Mouse (Mus musculus): ENCODE data around the gene Knstrn. TPM values are rescaled to one million over a fixed set of nuclear protein-coding genes. Genes with fewer than 3 reads are reported as not detected.

The Knstrn gene
- total RNA-seq, 2 experiments from 2014 or later: 1.2 to 1.6 TPM

DNA sequence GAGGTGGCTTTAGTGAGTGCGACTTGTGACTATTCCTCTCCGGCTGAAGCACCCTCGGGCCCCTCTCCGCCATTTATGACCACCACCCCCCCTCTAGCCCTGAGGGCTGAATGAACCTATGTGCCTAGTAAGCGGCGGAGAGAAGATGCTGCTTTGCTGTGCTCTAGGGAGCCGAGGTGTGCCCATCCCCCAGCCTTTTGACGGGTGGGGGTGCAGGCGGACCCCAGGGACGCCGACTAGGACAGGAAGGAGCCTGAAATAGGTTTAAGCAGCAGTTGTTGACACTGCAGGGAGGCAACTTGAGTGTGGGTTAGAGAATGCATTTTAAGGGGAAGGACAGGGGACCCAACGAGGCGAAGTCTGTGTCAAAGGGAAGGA, 83.1 kb downstream of the Knstrn start:
- intact Hi-C loops (cut with DNase I): loop anchor here (5.0 kb wide), 1 partner anchor 150 kb away; the partner anchor contains the start of gene Inafm2
- no peak for DNase-seq (ENCODE audit: low spot score in 2 of 2)

DNA sequence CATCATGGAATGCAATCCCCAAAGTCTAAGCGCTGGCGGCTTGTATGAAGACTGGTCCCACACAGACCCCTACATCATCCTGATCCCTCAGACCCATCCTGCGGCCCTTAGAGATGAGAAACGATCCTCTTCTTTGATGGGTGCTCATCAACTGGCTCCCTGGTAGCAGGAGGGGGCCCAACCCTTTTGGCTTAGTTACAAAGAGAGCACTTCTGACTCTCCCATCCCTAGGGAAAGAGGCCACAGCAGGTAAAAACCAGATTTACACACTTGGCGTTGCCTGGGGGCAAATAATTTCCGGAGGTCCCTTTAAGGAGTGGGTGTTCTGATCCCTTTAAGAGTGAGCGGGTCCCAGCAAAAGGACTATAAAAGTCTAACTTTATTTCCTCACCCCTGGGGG, 83.6 kb downstream of the Knstrn start:
- intact Hi-C loops (cut with DNase I): loop anchor here (5.0 kb wide), 1 partner anchor 150 kb away; the partner anchor contains the start of gene Inafm2
- no peak for DNase-seq (ENCODE audit: low spot score in 2 of 2)

DNA sequence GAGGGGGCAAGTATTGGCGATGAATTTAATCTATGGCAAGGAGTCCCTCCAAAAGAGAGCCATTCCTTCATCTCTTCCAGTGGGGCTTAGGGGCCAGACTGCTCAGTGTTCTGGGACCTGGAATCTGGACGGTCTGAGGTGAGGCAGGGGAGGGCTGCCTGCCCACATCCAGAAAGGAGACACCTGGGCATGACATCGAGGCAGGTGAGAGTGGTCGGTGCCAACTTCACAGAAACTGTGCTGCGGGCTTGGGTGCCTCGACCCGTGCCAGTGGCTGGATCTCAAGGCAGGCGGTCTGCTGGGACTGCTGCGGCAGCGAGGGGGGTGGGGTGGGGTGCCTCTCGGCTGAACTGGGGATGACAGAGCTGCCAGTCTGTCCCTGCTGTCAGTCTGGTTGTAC, 84.0 kb downstream of the Knstrn start:
- DNase-seq (ENCODE audit: low spot score in 2 of 2): no peak
- intact Hi-C loops (cut with DNase I): loop anchor here (5.0 kb wide), 1 partner anchor 151 kb away; the partner anchor contains the start of gene Inafm2

GRCm38 (mm10) chr2:118898771-118899170, 85.0 kb downstream of the Knstrn start:
- no peak for DNase-seq (ENCODE audit: low spot score in 2 of 2)
- intact Hi-C loops (cut with DNase I): loop anchor here (5.0 kb wide), 1 partner anchor 151 kb away; the partner anchor contains the start of gene Inafm2

DNA sequence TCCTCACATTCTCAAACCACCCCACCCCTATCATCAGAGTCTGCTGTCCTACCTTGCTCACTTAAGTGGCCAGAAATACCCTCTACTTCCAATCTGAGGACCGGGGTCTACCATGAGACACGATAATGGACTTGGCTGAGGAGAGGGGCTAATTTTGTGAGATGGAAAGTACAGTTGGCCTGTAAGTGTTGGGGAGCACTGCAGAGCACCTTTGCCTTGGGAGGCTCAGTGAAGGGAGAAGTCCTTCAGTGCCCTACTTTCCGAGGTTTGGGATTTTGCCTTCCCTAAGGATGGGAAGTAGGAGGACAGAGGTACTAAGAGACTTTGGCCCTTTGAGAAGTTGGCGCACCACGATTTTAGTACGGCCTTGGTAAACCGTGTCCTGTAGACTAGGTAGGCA, 85.5 kb downstream of the Knstrn start:
- DNase-seq (ENCODE audit: low spot score in 2 of 2): no peak
- intact Hi-C loops (cut with DNase I): loop anchor here (5.0 kb wide), 1 partner anchor 152 kb away; the partner anchor contains the start of gene Inafm2

GRCm38 (mm10) chr2:118899981-118900825, 86.4 kb downstream of the Knstrn start, which contains the start of gene Bahd1:
Bahd1 (plus strand) TSS chr2:118900377.
- DNase-seq (ENCODE audit: low spot score in 2 of 2): peak; percentile 48 to 57
- intact Hi-C loops (cut with DNase I): loop anchor here (5.0 kb wide), 1 partner anchor 153 kb away; the partner anchor contains the start of gene Inafm2

GRCm38 (mm10) chr2:118900826-118901140, 87.0 kb downstream of the Knstrn start:
- no peak for DNase-seq (ENCODE audit: low spot score in 2 of 2)
- intact Hi-C loops (cut with DNase I): no loop called here

- intact Hi-C loops (cut with DNase I): loop anchor here (2.0 kb wide), 1 partner anchor 73 kb away; no protein-coding TSS in a partner anchor
- peak; percentile 98 for DNase-seq (ENCODE audit: low spot score in 2 of 2)
These were observed 87.6 kb downstream of the Knstrn start for GRCm38 (mm10) chr2:118901175-118902031.

GRCm38 (mm10) chr2:118902051-118903025, 88.5 kb downstream of the Knstrn start:
- no peak for DNase-seq (ENCODE audit: low spot score in 2 of 2)
- intact Hi-C loops (cut with DNase I): loop anchor here (2.0 kb wide), 1 partner anchor 72 kb away; no protein-coding TSS in a partner anchor

DNA sequence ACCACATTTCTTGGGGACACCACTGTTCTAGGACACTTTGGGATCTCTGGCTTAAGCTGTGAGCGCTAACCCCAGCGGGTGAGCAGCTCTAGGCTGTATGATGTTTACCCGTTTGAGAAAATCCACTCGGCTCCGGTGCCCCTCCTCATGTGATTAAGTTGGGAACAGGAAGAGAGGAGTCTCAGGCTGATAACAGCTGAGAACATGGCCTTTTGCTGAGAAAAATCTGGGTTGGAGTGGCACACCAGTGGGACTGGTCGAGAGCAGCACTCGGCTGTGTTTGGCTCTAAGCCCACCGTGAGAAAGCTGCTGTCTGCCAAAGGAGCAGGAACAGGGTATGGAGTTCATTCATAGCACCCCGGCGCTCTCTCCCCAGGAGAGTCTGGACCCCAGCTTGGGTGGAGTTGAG, 89.5 kb downstream of the Knstrn start:
- no peak for DNase-seq (ENCODE audit: low spot score in 2 of 2)
- intact Hi-C loops (cut with DNase I): loop anchor here (2.0 kb wide), 1 partner anchor 71 kb away; no protein-coding TSS in a partner anchor

Other genes starting within 250 kb of the Knstrn start
- 1 to 10 TPM in 1 of 2 experiments, under 1 TPM in 1; 0.42 to 2.3 TPM for gene Bub1b, start 215.8 kb upstream of the Knstrn start, total RNA-seq (2021)
- 100 to 1,000 TPM in 1 of 2 experiments, 10 to 100 TPM in 1; 83.4 to 104 TPM for gene Pak6, start 150.7 kb upstream of the Knstrn start, total RNA-seq (2021)
- gene Ankrd63, start 110.0 kb upstream of the Knstrn start, total RNA-seq (2021): 10 to 100 TPM; 20.0 to 32.2 TPM
- 1 to 10 TPM; 2.4 to 3.4 TPM for gene Plcb2, start 85.6 kb upstream of the Knstrn start, total RNA-seq (2021)
- 10 to 100 TPM; 41.5 to 43.0 TPM for gene Inafm2, start 68.2 kb upstream of the Knstrn start, total RNA-seq (2021)
- 1 to 10 TPM; 4.8 to 5.5 TPM for gene Ccdc9b, start 51.3 kb upstream of the Knstrn start, total RNA-seq (2021)
- gene Phgr1, start 41.2 kb upstream of the Knstrn start, total RNA-seq (2021): not detected
- gene Disp2, start 34.3 kb upstream of the Knstrn start, total RNA-seq (2021): 100 to 1,000 TPM; 187 to 192 TPM
- gene Ivd, start 48.0 kb downstream of the Knstrn start, total RNA-seq (2021): 10 to 100 TPM; 58.2 to 73.7 TPM
- gene Bahd1, start 86.4 kb downstream of the Knstrn start, total RNA-seq (2021): 10 to 100 TPM; 40.4 to 45.0 TPM
- 1 to 10 TPM; 1.5 to 2.0 TPM for gene Chst14, start 112.5 kb downstream of the Knstrn start, total RNA-seq (2021)
- gene Ccdc32, start 215.4 kb downstream of the Knstrn start, total RNA-seq (2021): 10 to 100 TPM; 50.2 to 52.7 TPM
- 1 to 10 TPM; 8.0 to 8.4 TPM for gene Rpusd2, start 220.8 kb downstream of the Knstrn start, total RNA-seq (2021)
- 1 to 10 TPM in 1 of 2 experiments, under 1 TPM in 1; 0.16 to 1.2 TPM for gene Knl1, start 233.1 kb downstream of the Knstrn start, total RNA-seq (2021)